Mouse (Mus musculus): Measurements from ENCODE around the gene Cntn2. TPM values are rescaled to one million over a fixed set of nuclear protein-coding genes. Genes with fewer than 3 reads are reported as not detected.
"Not testable (repeated sequence)": the region's sequence is repeated elsewhere in the genome, so short reads cannot be mapped to it uniquely, and the experiment has no call there.

The Cntn2 gene
- polyA plus RNA-seq, 1 experiment from 2014 or later: 37.5 TPM

DNA sequence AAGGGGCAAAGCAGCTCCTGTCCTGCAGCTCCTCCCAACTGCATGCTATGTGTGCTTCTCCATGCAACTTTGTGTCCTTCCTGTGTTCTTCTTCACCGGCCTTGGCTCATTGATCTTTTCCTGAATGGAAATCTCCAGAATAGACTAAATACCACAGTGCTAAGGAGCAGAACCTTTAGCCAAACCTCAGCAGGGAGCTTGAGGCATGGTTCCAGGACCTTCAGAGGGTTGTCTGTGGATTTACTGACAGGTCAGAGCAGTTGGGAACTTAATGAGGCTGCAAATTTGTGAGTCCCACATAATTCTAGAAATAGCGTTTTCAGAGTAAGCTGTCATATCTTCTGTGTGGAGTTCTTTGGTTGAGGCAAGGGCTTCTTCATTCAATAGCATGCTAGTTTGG is 42.5 kb downstream of the Cntn2 start:
- Histone ChIP-seq H3K4me3 (replicated peaks) (no peak overlapping the region), H3K4me2 (no peak overlapping the region), H3K9ac (no peak overlapping the region), H3K4me1 (no peaks in the 10 kb centered on the region), H3K27me3 (no peaks in the 10 kb centered on the region), H3K36me3 (replicated peaks) (peaks cover 87% of the 10 kb centered on the region), H3K27ac (no peak overlapping the region), H3K9me3 (no peaks in the 10 kb centered on the region)
- WGBS: 86% methylated on average over 2 of the region's 2 CpGs
- no peak for ATAC-seq (ENCODE audit: low FRiP score)

DNA sequence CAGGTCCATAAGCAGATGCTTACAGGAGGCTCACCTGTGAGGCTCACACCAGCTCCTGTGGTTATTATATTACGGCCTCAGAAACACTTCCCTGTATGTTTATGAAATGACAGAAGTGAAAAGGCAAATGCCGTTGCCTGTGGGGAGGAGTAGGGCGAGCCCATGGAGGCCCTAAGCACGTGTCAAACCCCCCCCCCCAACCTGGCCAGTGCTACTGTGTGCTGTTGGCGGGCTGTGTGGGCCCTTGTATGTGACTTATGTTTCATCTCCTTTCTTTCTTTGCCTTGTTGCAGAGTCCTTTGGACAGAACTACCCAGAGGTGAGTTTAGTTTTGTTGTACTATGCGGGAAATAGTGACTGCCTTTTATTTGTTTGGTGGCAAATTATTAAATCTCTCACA is 59.3 kb downstream of the Cntn2 start:
- H3K4me1 ChIP-seq: peaks cover 5% of the 10 kb centered on the region; the same call in 1 of the 2 replicates
- peaks cover 26% of the 10 kb centered on the region for H3K36me3 ChIP-seq (replicated peaks)
- no peak overlapping the region for H3K27ac ChIP-seq
- no peak overlapping the region for H3K4me3 ChIP-seq (replicated peaks)
- no peak overlapping the region for H3K9ac ChIP-seq
- no peak overlapping the region for H3K4me2 ChIP-seq
- H3K27me3 ChIP-seq: no peaks in the 10 kb centered on the region
- 93% methylated on average over 6 of the region's 6 CpGs for WGBS
- no peak for ATAC-seq (ENCODE audit: low FRiP score)
- no peaks in the 10 kb centered on the region for H3K9me3 ChIP-seq

DNA sequence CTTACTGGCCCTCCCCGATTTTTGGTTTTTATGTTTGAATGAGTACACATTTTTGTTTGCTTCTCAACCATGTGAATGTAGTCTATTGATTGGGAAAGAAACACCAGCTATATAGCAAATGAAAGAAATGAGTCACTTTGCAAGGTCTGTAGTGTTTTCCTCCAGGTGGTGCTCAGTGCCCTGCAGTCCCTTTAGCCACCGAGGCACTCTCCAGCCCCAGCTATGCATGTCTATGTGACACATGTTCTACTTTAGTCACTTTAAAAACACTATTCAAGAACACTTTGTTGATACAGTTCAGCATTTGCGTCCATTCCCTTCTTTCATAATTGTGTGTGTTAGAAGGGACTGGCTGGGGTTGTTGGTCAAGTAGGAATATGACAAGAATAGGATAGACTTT is 59.8 kb downstream of the Cntn2 start:
- Histone ChIP-seq H3K9ac (no peak overlapping the region), H3K4me2 (no peak overlapping the region), H3K4me3 (replicated peaks) (no peak overlapping the region), H3K36me3 (replicated peaks) (peaks cover 22% of the 10 kb centered on the region), H3K27ac (no peak overlapping the region), H3K27me3 (no peaks in the 10 kb centered on the region), H3K4me1 (peaks cover 11% of the 10 kb centered on the region), H3K9me3 (no peaks in the 10 kb centered on the region)
- no peak for ATAC-seq (ENCODE audit: low FRiP score)
- 82% methylated on average over 3 of the region's 3 CpGs for WGBS

DNA sequence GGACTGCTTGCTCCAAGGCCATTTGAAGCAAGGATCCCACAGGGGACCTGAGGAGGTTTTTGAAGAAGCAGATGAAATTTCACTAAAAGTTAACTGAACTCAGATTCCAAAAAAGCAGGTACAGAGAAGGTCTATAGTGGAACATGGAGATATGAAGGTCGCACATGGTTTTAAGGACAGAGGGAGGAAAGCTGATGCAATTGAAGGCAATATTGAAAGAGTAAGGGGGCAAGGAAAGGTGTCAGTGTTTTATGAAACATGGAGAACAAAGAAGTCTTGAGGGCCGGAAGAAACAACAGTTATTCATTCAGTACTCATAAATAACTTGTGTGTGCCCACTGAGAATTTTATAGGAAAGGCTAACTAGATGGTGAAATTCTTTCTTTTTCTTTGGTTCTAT is 61.4 kb downstream of the Cntn2 start:
- no peaks in the 10 kb centered on the region for H3K27me3 ChIP-seq
- no peak for ATAC-seq (ENCODE audit: low FRiP score)
- H3K9ac ChIP-seq: no peak overlapping the region
- H3K9me3 ChIP-seq: no peaks in the 10 kb centered on the region
- H3K4me2 ChIP-seq: no peak overlapping the region
- peaks cover 16% of the 10 kb centered on the region for H3K4me1 ChIP-seq
- no peak overlapping the region for H3K4me3 ChIP-seq (replicated peaks)
- H3K27ac ChIP-seq: no peak overlapping the region
- 96% methylated on average over 2 of the region's 2 CpGs for WGBS
- peaks cover 13% of the 10 kb centered on the region for H3K36me3 ChIP-seq (replicated peaks)

DNA sequence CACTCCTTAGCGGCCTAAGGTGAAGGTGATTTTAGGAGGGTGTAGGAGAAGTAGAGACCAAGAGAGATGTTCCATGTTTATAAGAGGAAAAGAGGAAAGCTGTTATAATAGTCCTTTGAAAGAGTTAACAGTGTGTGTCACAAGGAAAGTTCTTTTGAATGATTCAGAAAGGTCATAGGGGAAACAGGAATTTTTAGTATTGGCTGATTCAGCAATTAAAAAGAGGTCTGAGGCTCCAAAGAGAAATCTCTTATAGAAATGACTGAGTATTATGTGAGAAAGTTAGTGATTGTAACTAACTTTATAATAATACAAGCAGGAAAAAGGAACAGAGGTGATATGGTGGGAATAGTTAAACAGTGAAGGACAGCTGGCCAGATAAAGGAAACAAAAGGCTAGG is 63.6 kb downstream of the Cntn2 start:
- Histone ChIP-seq H3K27me3 (no peaks in the 10 kb centered on the region), H3K4me3 (replicated peaks) (no peak overlapping the region), H3K9me3 (no peaks in the 10 kb centered on the region), H3K4me1 (peaks cover 27% of the 10 kb centered on the region), H3K4me2 (no peak overlapping the region), H3K27ac (no peak overlapping the region), H3K36me3 (replicated peaks) (no peaks in the 10 kb centered on the region), H3K9ac (no peak overlapping the region)
- 89% methylated on average over 1 of the region's 1 CpGs for WGBS
- ATAC-seq (ENCODE audit: low FRiP score): no peak

DNA sequence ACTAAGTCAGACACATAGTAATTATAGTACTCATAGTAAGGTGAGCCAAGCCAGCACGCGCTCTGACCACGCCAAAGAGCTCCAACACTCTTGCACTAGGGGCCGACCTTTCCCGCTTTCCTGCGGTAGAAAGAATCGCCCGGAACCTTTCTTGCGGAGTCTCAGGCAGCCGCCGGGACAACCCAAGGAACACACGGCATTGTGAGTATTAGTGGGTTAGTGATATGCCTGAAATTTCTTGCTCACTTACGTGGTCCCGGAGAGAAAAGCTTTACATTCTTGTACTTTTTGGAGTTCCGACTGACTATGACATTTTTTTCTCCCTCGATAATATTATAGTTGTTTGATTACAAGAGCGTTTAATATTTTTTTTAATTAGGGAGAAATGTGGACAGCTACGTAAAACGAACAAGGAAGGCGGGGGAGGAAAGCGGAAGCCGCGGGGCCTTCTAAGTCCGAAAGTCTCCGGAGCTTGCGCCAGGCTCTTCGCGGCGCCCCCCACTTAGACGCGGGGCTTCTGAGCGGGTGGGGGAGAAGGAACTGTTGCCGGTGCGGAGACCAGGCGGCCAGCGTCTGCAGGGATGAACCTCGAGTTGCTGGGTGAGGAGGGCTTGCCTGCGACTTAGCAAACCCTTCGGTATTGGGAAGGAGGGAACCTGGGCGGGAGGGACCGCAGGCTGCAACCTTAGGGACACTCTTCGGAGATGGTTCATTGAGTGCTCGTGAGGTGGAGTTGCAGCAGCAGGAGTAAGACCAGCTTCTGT is 65.9 kb downstream of the Cntn2 start, which contains the start of gene Rbbp5:
TSS of gene Rbbp5 (plus strand) at position 438 of the 764 bp plus-strand sequence.
- ATAC-seq (ENCODE audit: low FRiP score): peak; percentile 95
- under 1% methylated on average over 43 of the region's 43 CpGs for WGBS
- H3K4me2 ChIP-seq: peak within 1 kb of the TSS; percentile 84
- no peaks in the 10 kb centered on the region for H3K36me3 ChIP-seq (replicated peaks)
- H3K27me3 ChIP-seq: no peaks in the 10 kb centered on the region
- peak within 1 kb of the TSS; percentile 74 for H3K4me3 ChIP-seq (replicated peaks)
- peak within 1 kb of the TSS; percentile 75 for H3K9ac ChIP-seq
- H3K9me3 ChIP-seq: no peaks in the 10 kb centered on the region
- H3K4me1 ChIP-seq: peaks cover 27% of the 10 kb centered on the region
- H3K27ac ChIP-seq: peak within 1 kb of the TSS; percentile 68

DNA sequence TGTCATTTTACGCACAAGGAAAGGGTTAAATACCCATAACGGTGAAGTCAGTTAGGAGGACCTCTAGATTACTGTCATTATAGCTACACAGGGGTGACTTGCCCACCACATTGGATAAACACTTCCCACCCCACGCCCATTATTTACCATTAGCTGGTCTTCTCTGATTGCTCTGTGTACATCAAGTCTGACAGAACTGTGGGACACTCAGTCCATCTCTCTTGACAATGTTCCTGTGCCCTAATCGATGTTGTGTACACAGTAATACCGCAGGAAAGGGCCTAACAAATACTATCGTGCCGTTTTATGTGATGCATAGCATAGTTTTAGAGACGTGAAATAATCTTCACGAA is 66.5 kb downstream of the Cntn2 start:
- WGBS: 6% methylated on average over 9 of the region's 9 CpGs
- Histone ChIP-seq H3K4me2 (peak overlapping the region; percentile 84), H3K36me3 (replicated peaks) (no peaks in the 10 kb centered on the region), H3K9ac (peak overlapping the region; percentile 75), H3K27me3 (no peaks in the 10 kb centered on the region), H3K27ac (peak overlapping the region; percentile 68), H3K4me3 (replicated peaks) (peak overlapping the region; percentile 74), H3K4me1 (peaks cover 27% of the 10 kb centered on the region), H3K9me3 (no peaks in the 10 kb centered on the region)
- peak; percentile 75 for ATAC-seq (ENCODE audit: low FRiP score)

DNA sequence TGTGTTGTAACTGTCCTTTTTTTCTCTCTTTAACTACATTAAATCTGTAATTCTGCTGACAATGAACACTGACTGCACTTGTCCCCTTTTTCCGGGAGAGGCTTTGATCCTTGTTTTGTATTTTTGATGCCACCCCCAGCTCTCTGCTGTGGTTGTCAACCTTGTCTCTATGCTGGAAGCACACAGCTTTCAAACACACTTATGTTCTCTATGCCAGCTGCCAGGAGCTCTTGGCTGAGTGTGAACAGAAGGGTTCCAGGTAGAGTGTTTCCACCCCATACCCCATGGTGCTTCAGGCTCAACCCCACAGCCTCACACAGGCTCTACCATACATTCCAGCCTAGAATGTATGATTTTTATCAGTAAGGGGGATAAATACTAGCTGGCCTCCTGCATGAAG is 68.6 kb downstream of the Cntn2 start:
- 88% methylated on average over 1 of the region's 1 CpGs for WGBS
- H3K9me3 ChIP-seq: no peaks in the 10 kb centered on the region
- ATAC-seq (ENCODE audit: low FRiP score): no peak
- no peaks in the 10 kb centered on the region for H3K36me3 ChIP-seq (replicated peaks)
- peaks cover 27% of the 10 kb centered on the region for H3K4me1 ChIP-seq
- no peak overlapping the region for H3K4me2 ChIP-seq
- no peak overlapping the region for H3K27ac ChIP-seq
- no peak overlapping the region for H3K9ac ChIP-seq
- no peak overlapping the region for H3K4me3 ChIP-seq (replicated peaks)
- H3K27me3 ChIP-seq: no peaks in the 10 kb centered on the region

DNA sequence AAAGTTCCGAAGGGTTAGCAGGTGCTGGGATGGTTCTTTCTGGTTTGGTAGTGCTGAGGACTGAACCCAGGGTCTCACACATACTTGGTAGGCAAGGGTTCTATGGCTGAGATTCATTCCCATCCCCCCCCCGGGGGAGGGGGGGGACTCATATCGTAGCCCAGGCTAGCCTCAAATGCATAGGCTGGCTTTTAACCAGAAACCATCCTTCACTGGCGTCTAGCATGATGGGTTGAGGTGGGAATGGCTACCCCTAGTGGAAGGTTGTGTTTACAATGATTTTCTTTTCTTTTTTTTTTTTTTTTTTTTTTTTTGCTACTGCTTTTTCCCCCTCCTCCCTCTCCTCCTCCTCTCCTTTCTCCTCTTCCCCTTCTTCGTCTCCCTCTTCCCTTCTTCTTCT is 70.5 kb downstream of the Cntn2 start:
- no peak for ATAC-seq (ENCODE audit: low FRiP score)
- Histone ChIP-seq H3K27ac (no peak overlapping the region), H3K4me1 (peaks cover 12% of the 10 kb centered on the region), H3K4me2 (no peak overlapping the region), H3K27me3 (no peaks in the 10 kb centered on the region), H3K9me3 (no peaks in the 10 kb centered on the region), H3K9ac (no peak overlapping the region), H3K36me3 (replicated peaks) (no peaks in the 10 kb centered on the region; the same call in 1 of the 2 replicates), H3K4me3 (replicated peaks) (no peak overlapping the region)
- WGBS: 68% methylated on average over 5 of the region's 5 CpGs

DNA sequence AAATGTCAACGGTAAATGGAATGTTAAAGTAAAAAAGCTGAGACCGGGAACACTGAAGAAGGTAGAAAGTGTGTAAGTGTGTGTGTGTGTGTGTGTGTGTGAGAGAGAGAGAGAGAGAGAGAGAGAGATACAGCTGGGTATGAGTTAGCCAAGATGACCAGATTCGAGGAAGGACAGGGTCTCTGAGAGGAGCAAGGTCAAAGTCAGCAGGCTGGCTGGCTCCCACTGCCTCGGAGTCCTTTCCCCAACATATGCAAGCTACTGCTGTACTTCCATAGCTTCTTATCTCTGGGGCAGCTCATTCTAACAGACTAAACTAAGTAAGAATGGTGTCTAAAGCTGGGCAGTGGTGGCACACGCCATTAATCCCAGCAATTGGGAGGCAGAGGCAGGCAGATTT is 71.6 kb downstream of the Cntn2 start:
- Histone ChIP-seq H3K27me3 (no peaks in the 10 kb centered on the region), H3K9me3 (no peaks in the 10 kb centered on the region), H3K4me1 (peaks cover 10% of the 10 kb centered on the region), H3K4me2 (no peak overlapping the region), H3K4me3 (replicated peaks) (no peak overlapping the region), H3K9ac (no peak overlapping the region), H3K27ac (no peak overlapping the region), H3K36me3 (replicated peaks) (peaks cover 8% of the 10 kb centered on the region)
- no peak for ATAC-seq (ENCODE audit: low FRiP score)
- WGBS: 91% methylated on average over 5 of the region's 5 CpGs

DNA sequence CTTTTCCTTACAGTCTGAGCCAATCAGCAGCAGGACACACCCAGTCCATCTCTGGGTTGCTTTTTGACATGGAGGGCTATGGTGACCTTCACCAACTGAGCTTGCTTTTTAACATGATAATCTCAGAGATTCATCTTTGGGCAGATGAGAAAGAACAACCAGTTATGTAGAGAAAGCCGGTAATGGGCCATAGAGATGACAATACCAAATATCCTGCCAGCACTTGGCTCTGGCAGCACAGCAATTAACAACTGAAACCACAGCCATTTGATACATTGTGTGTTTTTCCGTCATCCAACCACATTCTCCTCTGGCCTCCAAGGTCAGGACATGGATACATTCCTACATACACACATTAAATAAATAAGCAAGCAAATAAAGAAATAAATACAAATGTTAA is 72.0 kb downstream of the Cntn2 start:
- peaks cover 8% of the 10 kb centered on the region for H3K36me3 ChIP-seq (replicated peaks)
- peaks cover 5% of the 10 kb centered on the region for H3K4me1 ChIP-seq
- 96% methylated on average over 2 of the region's 2 CpGs for whole genome bisulfite sequencing
- H3K4me2 ChIP-seq: no peak overlapping the region
- H3K27me3 ChIP-seq: no peaks in the 10 kb centered on the region
- no peak overlapping the region for H3K27ac ChIP-seq
- H3K9me3 ChIP-seq: no peaks in the 10 kb centered on the region
- no peak overlapping the region for H3K9ac ChIP-seq
- no peak overlapping the region for H3K4me3 ChIP-seq (replicated peaks)
- ATAC-seq (ENCODE audit: low FRiP score): no peak

DNA sequence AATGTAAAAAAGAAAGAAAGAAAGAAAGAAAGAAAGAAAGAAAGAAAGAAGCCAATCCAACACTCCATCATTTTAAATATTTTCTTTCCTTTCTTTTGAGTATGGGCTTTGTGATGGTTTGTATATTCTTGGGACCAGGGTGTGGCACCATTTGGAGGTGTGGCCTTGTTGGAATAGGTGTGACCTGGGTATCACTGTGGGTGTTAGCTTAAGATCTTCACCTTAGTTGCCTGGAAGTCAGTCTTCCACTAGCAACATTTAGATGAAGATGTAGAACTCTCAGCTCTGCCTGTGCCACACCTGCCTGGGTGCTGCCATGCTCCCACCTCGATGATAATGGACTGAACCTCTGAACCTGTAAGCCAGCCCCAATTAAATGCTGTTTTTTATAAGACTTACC is 73.0 kb downstream of the Cntn2 start:
- H3K4me1 ChIP-seq; H3K9ac ChIP-seq; H3K27ac ChIP-seq; H3K4me3 ChIP-seq (replicated peaks); H3K9me3 ChIP-seq; H3K27me3 ChIP-seq; ATAC-seq (ENCODE audit: low FRiP score); H3K4me2 ChIP-seq: not testable (repeated sequence)
- 90% methylated on average over 1 of the region's 1 CpGs for WGBS
- H3K36me3 ChIP-seq (replicated peaks): peaks cover 13% of the 10 kb centered on the region

DNA sequence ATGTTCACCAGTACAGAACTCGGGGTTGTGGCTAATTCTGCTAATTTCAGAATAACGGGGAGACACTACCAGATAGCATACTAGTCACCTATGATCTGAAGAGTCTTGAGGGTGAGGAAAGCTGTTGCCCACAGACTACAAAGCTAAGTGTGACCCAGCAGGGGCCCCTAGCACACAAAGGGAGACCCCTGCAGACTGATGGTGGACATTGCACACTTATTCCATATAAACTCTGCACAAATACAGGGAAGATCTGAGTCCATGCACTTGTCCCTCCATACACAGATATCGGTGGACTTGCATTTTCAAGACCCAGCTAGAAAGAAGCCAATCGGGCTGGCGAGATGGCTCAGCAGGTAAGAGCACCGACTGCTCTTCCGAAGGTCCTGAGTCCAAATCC is 73.5 kb downstream of the Cntn2 start:
- peaks cover 18% of the 10 kb centered on the region for H3K36me3 ChIP-seq (replicated peaks)
- WGBS: 93% methylated on average over 7 of the region's 7 CpGs
- ATAC-seq (ENCODE audit: low FRiP score): no peak
- H3K27ac ChIP-seq: no peak overlapping the region
- H3K4me3 ChIP-seq (replicated peaks): no peak overlapping the region
- H3K4me1 ChIP-seq: no peaks in the 10 kb centered on the region
- H3K4me2 ChIP-seq: no peak overlapping the region
- H3K27me3 ChIP-seq: no peaks in the 10 kb centered on the region
- no peak overlapping the region for H3K9ac ChIP-seq
- no peaks in the 10 kb centered on the region for H3K9me3 ChIP-seq
